Mouse (Mus musculus) lung, adult 2 months (tissue): ENCODE data around the gene Bod1.

Experiments used
- CTCF ChIP-seq: fragments of 200-500 bp; IDR thresholded peaks from 2 replicates; pipeline ENCODE4 v1.5.1; 2011; ENCODE audit warnings: mild to moderate bottlenecking, low read length, control low read depth; ENCODE audit not compliant: insufficient read depth
- POLR2A ChIP-seq: fragments of 200-500 bp; IDR thresholded peaks from 2 replicates; pipeline ENCODE4 v1.6.1; 2011; ENCODE audit warnings: low read depth, mild to moderate bottlenecking, control low read depth, low read length, borderline replicate concordance; ENCODE audit errors: extremely low read depth

- TF ChIP-seq POLR2A (no peak), CTCF (no peak)
Measured at GRCm38 (mm10) chr11:31670468-31670921, 1.2 kb downstream of the Bod1 start.
